Mouse (Mus musculus): ENCODE data around the gene Bst2.

DNA sequence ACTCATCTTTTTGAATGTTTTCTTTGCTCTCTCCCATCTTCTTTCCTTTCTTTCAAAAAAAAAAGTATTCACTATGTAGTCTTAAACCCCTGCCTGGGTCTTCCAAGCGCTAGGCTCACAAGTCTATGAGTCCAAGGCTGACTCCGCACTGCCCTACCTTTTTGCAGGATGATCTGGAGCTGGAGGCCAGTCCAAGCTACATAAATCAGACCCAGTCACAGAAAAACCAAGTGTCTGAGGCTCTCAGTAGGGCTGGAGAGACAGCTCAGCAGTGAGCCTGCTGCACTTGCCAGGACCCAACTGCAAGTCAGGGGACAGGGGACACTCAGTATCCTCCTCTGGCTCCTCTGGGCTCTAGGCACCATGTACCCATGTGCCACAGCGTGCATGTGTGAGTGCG lies 32.9 kb downstream of the Bst2 start:
- TF ChIP-seq CTCF (IDR thresholded peaks at IDR 0.05; ENCODE audit: low read depth) = no peak
- TF ChIP-seq EP300 (IDR thresholded peaks at IDR 0.05; ENCODE audit: low read depth) = no peak
